Mouse (Mus musculus): ENCODE data around the gene Slc28a3. TPM values are rescaled to one million over a fixed set of nuclear protein-coding genes. Genes with fewer than 3 reads are reported as not detected.

Gene Slc28a3
- total RNA-seq (2015; ENCODE audit: low replicate concordance) (not detected in 2 replicates), total RNA-seq (2017; ENCODE audit: low replicate concordance) (not detected in 2 replicates)

GRCm38 (mm10) chr13:58610716-58611115, at the start of gene Slc28a3:
Slc28a3 (minus strand) TSS chr13:58610877.
- ATAC-seq (replicated peaks; ENCODE audit: low FRiP score, poor library complexity, severe bottlenecking) = no peak

- no peak for ATAC-seq (replicated peaks; ENCODE audit: low FRiP score, poor library complexity, severe bottlenecking)
These were observed 47.3 kb upstream of the Slc28a3 start for GRCm38 (mm10) chr13:58657987-58658386.

DNA sequence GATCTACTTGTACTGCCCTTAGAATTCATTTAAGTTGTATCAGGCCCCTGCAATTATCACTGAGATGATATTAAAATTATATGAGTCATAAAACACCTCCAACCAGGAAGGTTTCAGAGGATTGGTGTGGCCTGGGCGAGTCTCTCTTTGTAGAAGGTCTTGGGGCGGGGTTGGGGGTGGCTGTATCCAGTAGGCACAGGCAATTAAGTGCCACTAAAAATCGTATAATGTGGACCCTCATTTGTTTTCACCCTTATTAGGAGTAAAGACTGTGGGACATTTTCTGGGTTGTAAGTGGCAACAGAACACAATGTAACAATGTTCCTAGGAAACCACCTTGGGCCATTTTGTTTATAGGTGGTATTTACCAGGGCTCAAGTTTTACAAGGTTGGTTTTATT, 46.2 kb upstream of the Slc28a3 start:
- no peak for ATAC-seq (replicated peaks; ENCODE audit: low FRiP score, poor library complexity, severe bottlenecking)

GRCm38 (mm10) chr13:58655552-58655951, 44.9 kb upstream of the Slc28a3 start:
- no peak for ATAC-seq (replicated peaks; ENCODE audit: low FRiP score, poor library complexity, severe bottlenecking)

GRCm38 (mm10) chr13:58640330-58640729, 29.7 kb upstream of the Slc28a3 start:
- no peak for ATAC-seq (replicated peaks; ENCODE audit: low FRiP score, poor library complexity, severe bottlenecking)

DNA sequence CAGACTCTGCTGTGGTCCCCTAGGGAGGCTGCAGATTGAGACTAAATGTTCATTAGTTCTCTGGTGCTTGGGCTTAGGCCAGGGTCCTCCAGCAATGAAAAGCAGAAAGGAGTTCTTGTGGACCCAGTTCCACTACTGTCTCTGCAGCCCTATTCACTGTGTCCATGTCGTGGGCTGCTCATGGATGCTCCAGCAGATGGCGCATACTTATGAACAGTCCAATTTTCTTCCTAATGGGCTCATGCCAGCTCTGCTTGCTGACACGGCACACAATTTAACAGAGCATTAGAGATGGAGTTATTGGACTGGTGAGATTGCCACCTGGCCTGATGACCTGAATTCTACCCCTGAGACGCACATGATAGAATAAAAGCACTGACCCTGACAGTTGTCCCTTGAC, 28.3 kb upstream of the Slc28a3 start:
- no peak for ATAC-seq (replicated peaks; ENCODE audit: low FRiP score, poor library complexity, severe bottlenecking)

- ATAC-seq (replicated peaks; ENCODE audit: low FRiP score, poor library complexity, severe bottlenecking) = no peak
These were observed 26.8 kb upstream of the Slc28a3 start for GRCm38 (mm10) chr13:58637360-58638002.

DNA sequence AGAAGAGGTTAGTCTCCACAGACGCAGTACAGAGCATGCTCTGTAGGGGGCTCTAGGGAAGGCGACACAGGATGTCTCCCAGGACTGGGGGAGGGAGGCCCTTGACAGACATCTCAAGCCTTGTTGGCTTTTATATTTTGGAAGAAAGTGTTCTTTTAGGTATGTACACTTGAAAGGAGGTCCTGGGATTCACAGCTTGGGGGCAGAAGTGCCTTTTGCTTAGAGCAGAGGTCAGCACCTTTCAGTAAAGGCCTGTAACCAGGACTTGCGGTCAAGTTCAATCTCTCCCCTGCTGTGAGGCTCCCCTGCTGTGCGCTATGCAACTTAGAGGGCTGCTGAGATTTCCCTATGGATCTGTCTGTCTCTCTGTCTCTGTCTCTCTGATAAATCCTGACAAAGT, 23.2 kb upstream of the Slc28a3 start:
- no peak for ATAC-seq (replicated peaks; ENCODE audit: low FRiP score, poor library complexity, severe bottlenecking)

DNA sequence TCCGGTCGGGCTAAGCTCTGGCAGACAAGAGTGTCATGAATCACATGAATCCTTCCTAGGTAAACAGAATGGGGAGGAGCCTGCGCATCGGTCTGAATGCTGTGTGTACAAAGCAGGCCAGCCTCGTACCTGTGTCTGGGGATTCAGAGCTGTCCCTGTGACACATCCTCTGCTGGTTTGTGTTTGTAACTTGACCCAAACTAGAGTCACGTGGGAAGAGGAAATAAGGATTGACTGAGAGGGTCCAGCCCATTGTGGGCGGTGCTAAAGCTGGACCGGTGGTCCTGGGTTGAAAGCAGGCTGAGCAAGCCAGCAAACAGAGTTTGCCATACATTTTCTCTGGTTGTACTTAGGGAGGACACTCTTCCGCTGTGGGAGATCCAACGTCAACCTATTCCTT, 20.1 kb upstream of the Slc28a3 start:
- ATAC-seq (replicated peaks; ENCODE audit: low FRiP score, poor library complexity, severe bottlenecking) = no peak

DNA sequence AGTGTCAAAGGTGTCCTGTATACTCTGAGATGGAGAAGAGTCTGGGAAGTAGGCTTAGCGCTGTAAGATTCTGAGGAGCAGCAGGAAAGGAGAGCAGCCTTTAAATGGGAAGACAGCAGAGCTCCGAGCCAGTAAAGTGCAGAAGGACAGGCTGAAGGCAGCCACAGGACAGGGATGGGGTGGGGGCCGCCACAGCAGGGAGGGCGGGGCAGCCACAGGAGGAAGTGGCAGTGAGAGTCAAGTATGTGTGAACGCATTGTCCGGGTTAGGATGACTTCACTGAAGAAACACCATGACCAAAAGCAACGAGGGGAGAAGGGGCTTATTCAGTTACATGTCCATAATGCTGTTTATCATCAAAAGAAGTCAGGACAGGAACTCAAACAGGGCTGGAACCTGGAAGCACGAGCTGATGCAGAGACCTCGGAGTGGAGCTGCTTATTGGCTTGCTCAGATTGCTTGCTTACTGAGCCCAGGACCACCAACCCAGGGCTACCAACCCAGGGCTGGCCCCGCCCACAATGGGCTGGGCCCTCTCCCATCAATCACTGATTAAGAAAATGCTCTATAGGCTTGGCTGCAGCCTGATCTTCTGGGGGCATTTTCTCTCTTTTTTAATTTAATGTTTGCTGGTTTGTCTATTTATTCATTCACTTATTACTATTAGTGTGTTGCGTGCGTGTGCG, 18.8 kb upstream of the Slc28a3 start:
- ATAC-seq (replicated peaks; ENCODE audit: low FRiP score, poor library complexity, severe bottlenecking) = no peak

- ATAC-seq (replicated peaks; ENCODE audit: low FRiP score, poor library complexity, severe bottlenecking) = no peak
These were observed 12.0 kb upstream of the Slc28a3 start for GRCm38 (mm10) chr13:58622647-58623046.

- no peak for ATAC-seq (replicated peaks; ENCODE audit: low FRiP score, poor library complexity, severe bottlenecking)
These were observed 8.6 kb upstream of the Slc28a3 start for GRCm38 (mm10) chr13:58619301-58619700.

DNA sequence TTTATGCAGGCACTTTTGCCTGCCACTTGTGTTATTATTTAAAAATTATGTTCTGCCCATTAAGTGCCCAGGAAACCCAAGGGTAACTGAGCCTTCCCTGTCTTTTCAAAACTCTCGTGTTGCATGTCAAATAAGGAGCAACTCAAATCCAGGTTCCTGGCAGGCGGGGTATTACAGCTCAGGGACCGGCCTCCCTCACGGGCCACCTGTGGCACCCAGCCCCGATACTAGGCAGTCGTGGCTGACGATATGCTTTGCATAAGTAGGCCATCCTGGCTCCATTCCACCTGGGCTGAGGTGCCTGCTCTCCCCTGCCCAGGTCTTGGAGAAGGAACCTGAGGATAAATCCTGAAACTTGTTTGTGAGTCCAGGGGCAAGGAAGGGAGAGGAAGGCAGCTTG, 618 bp downstream of the Slc28a3 start:
- no peak for ATAC-seq (replicated peaks; ENCODE audit: low FRiP score, poor library complexity, severe bottlenecking)

DNA sequence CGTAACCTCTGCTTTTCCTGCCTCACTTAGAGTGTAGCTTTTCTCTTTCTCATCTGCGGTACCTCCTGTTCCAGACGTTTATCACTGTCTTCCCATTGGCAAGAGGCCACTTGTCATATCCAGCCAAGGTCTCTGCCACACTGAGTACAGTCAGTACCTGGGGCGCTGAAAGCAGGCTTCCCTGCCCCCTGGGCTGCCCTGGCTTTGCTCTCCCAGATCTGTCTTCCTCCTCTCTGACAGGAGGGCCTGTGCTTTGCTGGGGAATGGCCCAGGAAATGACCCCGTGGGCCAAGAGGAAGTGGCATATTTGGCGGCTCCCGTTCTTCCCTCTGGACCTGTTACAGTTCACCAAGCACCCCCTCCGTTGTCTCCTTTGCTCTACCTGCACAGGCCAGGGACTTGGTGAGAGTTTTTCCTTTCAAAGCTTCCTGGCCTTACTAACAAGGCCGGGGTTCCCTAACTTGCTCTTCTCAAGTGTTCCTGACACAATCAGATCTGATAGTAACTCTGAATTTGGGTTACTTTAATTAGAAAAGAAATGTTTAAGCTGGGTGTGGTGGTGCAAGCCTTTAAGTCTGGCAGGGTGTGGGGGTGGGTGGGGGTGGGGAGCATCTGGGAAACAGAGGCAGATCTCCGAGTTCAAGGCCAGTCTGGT, 9.3 kb downstream of the Slc28a3 start:
- no peak for ATAC-seq (replicated peaks; ENCODE audit: low FRiP score, poor library complexity, severe bottlenecking)

GRCm38 (mm10) chr13:58598578-58598977, 12.1 kb downstream of the Slc28a3 start:
- no peak for ATAC-seq (replicated peaks; ENCODE audit: low FRiP score, poor library complexity, severe bottlenecking)

GRCm38 (mm10) chr13:58593129-58593528, 17.5 kb downstream of the Slc28a3 start:
- ATAC-seq (replicated peaks; ENCODE audit: low FRiP score, poor library complexity, severe bottlenecking) = no peak

- ATAC-seq (replicated peaks; ENCODE audit: low FRiP score, poor library complexity, severe bottlenecking) = no peak
These were observed 18.8 kb downstream of the Slc28a3 start for GRCm38 (mm10) chr13:58591912-58592311.

DNA sequence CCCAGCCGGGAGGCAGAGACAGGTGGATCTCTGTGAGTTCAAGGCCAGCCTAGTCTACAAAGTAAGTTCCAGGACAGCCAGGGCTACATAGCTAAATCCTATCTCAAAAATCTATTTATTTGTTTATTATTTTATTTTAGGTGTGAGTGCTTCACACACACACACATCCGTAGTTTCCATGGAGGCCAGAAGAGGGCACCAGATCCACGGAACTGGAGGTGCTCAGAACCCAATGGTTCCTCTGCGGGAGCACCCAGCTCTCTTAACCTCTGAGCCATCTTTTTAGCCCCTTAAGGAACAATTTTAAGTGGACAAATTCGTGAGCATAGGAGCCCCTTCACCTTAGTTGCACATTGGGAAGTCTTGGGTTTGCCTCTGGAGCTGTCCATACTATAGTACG, 20.0 kb downstream of the Slc28a3 start:
- ATAC-seq (replicated peaks; ENCODE audit: low FRiP score, poor library complexity, severe bottlenecking) = no peak

DNA sequence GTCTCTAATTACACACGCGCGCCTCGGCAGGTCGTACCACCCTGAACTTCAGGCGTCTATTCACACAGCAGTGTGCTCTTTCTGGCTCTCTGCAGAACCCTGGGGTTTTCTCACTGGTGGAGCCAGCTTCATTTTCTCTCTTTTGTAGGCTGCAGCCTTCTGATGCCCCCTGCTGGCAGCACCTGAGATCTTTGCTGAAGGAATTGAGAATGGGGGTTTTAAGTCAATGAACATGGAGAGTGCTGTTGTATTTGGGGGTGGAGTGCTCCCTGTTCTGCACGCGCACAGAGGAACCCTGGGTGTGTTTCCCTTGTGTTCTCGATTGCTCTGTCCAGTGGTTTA, 21.2 kb downstream of the Slc28a3 start:
- no peak for ATAC-seq (replicated peaks; ENCODE audit: low FRiP score, poor library complexity, severe bottlenecking)

DNA sequence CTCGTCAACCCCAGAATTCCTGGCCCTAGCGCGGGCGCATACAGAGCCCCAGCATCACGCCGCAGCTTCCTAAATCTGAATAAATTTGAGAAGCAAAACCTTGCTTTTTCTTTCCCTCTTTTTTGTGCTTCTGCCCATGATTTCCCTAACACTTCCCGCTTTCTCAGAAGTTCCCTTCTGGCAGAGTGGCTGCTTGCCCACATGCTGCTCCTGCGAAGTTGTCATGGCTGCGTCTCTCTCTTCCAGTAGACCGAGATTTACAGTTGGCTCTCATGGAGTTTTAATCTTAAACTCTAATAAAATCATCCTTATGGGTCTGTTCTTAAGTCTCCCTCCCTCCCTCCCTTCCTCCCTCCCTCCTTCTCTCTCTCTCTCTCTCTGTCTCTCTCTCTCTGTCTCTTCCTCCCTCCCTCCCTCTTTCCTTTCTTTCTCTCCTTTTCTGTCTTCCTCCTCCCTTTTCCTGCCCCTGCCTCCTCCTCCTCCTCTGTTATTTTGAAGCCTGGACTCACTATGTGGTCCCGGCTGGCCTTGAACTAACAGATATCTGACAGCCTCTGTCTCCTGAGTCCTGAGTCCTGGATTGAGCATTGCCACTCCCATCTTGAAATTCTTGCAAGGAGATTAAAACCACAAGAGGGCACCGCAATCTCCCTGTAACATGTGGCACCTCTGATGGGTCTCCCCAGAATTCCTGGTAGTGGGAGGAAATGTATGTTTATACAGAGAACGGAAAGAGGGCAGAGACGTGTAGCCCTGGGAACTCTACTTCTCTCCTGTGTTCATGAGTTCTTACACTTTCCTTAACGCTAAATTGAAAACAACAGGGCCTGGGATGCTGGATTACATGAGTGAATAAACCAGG, 21.8 kb downstream of the Slc28a3 start:
- ATAC-seq (replicated peaks; ENCODE audit: low FRiP score, poor library complexity, severe bottlenecking) = no peak

Measured in erythroid progenitor cell, adult 5-6 weeks (primary cell).